Mouse (Mus musculus): Measurements from ENCODE around the gene Zbtb4.

Gene Zbtb4

DNA sequence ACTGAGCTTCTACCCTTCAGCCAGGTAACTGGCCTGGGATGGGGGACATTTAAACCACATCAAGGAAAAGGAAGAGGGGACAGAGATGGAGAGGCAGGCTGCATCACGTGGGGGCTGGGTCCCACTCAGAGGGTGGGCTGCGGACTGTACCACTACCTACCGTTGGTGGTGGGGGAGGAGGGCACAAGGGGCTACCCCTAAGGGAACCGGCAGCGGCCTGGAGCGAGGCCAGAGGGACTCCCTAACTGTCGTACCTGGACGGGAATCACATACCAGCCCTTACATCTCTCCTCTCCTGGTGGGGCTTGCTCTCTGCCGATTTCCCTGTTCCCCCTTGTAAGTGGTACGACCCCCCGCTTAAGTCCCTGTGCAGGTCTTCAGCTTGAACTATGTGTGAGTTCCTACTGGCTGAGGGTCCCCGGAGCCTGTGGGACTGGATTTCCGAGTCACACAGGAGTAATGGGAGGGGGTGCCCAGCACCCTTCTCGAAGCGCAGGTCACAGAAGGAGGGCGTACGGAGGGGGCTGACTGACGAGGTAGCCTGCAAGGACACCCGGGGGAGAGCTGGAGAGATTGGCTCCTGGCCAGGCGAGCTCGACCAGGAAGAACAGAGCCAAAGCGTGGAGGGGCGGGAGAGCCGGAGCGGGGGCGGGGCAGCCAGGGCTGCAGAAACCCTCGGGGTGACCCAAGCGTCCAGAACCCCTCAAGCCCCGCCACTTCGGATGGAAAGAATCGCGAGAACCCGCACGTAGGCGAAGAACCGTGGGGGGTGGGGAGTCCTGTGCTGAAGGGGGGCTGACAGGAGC is 34.9 kb downstream of the Zbtb4 start:
- DNase-seq (ENCODE audit: inconsistent ontology term): peak; percentile 49

DNA sequence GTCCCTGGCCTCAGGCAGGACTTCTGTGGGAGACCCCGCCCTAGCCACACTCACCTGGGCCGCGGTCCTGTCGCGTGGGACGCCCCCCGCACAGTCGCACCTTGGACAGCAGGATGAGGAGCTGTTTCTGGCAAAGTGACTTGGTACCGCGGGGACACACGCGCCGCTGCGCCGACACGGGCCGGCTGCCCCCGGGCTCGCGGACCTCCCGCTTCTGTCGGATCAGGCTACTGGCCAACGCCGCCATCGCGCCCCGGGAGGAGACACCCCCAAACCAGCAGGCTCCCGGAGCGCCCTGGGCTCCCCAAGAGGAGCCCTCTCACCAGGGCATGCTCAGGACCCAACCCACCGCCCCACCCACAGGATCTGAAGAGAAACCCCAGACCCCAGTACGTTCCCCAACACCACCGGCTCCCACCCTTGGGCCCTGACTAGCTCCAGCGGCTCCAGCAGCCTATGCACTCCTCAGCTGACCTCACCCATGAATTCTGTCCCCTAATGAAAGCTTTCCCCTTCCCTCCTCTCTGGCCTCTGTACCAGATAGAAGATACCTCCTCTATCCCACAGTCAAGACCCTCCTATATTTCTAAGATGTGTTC is 35.8 kb downstream of the Zbtb4 start, which contains the start of gene Fgf11:
Gene Fgf11, minus strand, starts transcription at position 479 of the 599 bp plus-strand sequence.
- DNase-seq (ENCODE audit: inconsistent ontology term): no peak

DNA sequence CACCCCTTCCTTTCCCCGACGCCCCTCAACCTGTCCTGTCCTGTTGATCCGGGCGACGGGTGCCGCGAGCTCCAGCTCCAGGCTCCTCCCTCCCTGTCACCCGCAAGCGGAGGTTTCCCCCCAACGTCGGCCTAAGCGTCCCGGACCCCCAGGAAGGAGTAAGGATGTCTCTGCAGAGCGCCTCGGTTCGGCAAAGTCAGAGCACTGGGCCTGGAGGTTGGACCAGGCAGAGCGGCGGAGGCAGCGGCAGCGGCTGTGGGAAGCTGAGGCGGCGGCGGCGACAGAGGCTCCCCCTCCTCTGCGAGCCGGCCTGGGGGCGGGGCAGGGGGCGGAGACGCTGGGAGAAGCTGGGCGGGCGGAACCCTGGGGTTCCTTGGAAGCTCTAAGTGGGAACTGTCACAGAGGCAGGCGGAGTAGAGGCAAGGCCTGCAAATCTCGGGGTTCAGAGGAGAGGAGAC is 37.0 kb downstream of the Zbtb4 start:
- DNase-seq (ENCODE audit: inconsistent ontology term): peak; percentile 93

DNA sequence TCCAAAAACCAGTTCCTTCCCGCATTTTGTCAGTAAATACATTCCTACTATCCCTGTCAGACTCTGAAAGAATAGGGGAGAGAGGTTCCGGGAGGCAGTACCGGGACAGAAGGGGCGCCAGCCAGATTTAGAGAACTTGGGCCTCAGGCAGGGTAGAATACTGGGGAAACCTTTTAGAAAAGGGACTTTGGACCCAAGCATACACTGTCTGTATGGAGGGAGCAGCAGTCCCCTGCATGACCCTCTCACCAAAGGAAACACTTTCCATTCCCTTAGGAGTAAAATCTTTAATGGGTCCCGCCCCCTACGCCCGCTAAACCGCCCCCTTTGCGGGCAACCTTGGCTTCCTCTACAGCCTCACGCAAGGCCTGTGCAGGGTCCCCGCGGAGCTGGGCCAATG is 37.6 kb downstream of the Zbtb4 start:
- peak; percentile 38 for DNase-seq (ENCODE audit: inconsistent ontology term)

DNA sequence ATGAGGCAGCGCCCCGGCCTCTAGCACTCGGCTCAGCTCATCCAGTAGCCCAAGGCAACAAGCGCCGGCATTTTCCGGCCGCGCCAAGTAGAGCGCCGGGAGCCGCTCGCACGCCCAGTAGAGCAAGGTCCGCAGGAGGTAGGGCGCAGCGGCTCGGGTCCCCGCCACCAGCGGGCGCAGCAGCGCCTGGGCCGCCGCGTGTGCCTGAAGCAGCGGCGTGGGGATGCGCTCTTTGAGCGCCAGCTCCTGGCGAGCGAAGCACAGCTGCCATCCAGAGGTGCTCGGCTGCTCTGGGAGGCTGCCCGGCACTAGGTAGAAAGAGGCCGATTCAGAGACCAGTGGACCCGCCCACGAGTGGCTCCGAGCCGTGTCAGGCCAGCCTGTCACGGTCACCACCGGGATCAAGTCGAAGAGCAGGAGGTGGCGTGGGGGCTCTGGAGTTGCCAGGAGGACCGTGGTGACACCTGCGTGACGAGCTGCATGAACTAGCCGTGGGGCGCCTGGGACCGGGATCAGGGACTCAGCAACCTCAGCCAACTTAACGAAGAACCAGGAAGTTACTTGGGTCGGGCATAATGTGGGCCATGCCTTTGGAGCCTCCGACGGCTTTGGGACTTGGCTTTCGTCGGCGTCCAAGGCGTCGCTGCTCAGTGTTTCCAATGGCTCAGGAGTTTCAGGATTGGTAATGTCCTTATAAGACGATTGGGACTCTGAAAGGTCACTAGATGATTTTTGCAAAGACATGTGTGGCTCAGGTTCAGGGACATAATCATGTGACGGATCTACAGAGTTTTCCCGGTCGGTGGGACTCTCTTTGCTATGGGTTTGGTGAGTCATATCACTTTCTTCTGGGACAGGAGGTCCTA is 38.3 kb downstream of the Zbtb4 start:
- peak; percentile 78 for DNase-seq (ENCODE audit: inconsistent ontology term)

DNA sequence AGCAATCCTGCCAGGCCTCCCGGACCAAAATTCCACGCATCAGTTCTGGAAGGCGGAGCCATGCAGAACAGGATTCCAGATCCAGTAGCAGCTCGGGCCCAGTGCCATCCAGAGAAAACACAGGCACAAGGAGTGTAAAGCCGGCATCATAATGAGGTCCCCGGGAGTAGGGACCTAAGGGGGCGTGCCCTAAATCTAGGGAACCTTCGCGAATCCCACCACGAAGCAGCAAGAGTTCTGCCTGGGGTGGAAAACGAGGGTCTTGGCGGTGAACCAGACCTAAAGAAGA is 38.9 kb downstream of the Zbtb4 start:
- no peak for DNase-seq (ENCODE audit: inconsistent ontology term)

DNA sequence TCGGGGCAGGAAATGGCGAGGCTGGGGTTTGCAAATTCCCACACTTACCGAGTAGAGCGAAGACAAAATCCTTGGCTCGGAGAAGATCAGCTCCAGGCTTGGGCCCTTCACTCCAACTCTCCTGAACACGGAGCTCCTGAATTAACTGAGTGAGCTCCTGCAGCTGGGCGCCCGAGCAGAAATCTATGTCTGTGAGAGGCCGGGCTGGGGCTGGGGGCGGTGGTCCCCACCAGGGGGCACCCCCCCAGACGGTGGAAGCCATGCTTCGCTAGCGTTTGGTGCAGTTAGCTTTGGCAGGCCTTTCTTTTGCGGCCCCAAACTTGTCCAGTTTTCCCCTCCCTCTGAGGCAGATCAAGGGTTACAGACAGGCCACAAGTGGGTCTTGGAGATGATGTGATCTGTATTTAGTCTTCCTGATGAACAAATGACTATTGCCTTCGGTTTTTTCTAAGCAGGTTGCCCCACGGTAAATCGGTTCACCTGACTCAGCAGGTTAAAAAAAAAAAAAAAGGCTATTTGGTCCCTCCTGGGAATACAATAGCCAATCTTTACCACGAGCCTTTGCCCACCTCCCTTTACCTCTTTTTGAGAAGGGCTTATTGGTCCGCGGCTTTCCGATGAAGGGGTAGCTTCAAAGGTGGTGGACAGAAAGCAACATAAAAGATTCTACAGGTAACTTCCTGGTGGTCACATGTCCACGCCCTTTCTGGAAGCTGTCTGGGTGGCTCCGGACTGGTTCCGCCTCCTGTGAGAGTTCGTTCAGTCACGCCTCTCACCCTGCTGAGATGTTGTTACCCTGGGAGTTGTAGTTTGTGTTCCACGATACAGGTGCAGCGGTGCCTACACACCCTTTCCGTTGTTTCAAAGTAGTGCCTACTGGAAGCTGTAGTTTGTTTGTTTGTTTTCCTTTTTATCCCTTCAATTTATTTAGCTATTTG is 39.5 kb downstream of the Zbtb4 start, which contains the start of gene Tmem102:
Gene Tmem102, minus strand, starts transcription at position 653 of the 938 bp plus-strand sequence.
- DNase-seq (ENCODE audit: inconsistent ontology term): no peak

DNA sequence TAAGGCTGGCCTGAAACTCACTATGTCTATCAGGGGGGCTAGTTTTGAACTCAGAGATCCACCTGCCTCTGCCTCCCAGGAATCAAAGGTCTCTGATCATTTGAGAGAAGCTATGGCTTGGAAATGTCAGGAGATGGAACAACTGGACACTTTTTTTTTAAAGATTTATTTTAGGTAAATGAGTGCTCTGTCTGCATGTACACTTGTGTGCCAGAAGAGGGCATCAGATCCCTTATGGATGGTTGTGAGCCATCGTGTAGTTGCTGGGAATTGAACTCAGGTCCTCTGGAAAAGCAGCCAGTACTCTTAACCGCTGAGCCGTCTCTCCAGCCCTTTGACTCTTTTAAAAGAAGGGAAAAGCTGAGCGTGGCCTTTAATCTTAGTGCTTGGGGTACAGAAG is 40.7 kb downstream of the Zbtb4 start:
- no peak for DNase-seq (ENCODE audit: inconsistent ontology term)

DNA sequence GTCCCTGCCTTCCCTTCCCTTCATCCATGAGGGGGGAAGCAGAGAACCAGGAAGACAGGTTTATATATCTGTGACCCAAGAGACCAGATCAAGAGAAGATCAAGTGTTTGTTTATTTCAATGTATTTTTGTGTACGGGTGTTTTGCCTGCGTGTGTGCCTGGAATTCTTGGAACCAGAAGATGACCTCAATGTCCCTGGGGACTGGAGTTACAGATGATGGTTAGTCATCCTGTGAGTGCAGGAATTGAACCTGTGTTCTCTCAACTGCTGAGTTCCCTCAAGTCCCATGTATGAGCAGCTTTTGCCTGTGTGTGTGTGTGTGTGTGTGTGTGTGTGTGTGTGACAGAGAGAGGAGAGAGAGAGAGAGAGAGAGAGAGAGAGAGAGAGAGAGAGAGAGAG is 41.9 kb downstream of the Zbtb4 start:
- DNase-seq (ENCODE audit: inconsistent ontology term): no peak

DNA sequence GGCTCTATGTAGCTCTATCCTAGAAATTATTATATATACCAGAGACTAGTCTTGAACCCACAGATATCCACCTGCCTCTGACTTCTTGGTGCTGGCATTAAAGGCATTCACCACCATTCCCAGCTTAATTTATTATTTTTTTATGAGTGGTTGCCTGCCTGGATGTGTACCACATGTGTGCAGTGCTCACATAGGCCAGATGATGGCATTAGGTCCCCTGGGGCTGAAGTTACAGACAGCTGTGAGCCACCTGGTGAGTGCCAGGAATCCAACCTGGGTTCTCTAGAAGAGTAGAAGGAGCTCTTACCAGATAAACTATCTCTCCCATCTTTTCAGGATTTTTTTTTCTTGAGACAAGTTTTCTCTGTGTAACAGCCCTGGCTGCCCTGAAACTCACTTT is 44.6 kb downstream of the Zbtb4 start:
- no peak for DNase-seq (ENCODE audit: inconsistent ontology term)

DNA sequence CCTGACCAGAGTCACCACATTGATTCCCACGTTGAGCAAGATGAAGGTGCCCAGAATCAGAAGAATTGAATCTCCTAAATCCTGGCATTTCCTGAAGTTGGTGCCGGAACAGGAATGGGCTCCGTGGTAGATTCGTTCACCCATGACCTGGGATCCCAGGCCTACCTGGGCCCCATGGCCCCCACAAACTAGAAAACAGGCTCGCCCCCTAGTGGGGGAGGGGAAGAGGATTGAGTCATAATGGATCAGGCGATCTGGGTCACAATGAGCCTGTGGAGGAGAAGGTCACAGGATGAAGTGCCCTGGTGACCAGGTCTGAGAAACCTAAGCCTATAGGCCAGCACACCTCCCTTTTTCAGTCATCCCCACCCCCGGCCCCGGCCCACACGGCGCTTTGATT is 49.4 kb downstream of the Zbtb4 start, which contains the start of gene Gm39566:
Gene Gm39566, minus strand, starts transcription at position 144 of the 400 bp plus-strand sequence.
- DNase-seq (ENCODE audit: inconsistent ontology term): no peak

DNA sequence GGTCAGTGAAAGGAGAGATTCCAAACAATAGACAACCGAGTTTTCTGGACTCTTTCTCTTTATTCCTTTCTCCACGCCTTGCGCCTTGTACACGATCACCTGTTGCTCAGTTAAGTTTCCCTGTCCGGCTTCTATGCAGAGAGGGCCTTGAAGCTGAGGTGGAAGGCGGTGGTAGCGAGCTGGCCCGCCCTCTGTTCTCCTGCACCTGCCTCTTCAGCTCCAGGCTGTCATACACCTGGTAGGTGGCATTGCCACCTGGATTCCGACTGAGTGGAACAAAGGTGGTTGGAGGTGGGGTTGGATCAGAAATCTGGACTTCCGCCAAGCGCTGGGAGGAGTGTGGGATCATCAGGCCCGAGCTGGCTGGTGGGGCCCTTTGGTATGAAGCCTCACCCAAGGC is 50.8 kb downstream of the Zbtb4 start:
- DNase-seq (ENCODE audit: inconsistent ontology term): no peak

DNA sequence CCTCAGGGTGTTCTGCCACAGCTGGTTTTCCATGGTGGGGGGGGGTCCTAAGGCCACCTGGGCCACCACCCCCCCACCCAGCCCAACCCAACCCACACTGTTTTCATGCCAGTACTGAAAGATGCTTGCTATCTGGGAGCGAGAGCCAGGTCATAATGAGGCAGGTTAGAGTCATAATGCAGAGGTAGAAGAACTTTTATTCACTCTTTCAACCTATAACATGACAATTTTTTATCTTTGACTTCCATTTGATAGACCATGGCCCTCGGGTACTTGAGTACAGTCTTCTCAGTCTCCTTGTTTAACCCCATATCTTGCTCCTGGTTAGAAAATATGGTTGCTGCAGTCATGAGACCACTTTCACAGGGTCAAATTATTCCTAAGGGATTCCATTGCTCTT is 52.7 kb downstream of the Zbtb4 start, which contains the start of gene Spem2:
Gene Spem2, minus strand, starts transcription at position 101 of the 400 bp plus-strand sequence.
- DNase-seq (ENCODE audit: inconsistent ontology term): no peak

DNA sequence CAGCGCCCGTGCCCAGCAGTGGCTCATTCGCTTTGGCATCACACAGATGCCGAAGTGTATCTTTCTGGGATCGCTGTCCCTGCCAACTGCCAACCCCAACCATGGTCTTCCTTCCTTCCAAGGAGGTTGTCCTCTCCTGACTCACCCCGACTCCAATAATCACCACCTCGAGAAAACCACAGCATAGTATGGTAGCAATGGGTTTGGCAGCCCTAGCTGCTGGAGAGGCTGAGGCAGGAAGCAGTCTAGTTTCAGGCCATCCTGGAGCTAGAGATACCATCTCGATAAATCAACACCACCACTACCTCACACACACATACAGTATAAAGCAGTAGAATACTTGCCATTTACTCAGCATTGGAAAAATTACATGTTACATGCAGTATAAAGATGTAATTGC is 53.2 kb downstream of the Zbtb4 start:
- DNase-seq (ENCODE audit: inconsistent ontology term): no peak

DNA sequence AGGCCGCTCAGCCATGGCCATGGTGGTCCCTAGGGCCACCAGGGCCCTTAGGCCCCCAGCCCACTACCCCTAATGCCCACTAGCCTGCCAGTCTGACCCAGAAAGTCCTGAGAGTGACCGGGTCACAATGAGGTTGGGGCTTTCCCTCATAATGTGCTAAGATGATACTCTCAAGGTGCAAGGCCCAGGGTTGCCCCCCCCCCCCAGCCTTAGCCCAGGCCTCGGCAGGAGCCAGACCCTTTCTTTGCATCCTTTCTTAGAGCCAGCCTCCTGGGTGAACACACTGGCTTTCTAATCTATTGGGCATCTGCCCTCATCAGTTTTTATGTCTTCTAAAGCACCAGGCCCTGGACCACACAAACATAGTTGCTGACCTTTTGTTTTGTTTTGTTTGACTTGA is 56.4 kb downstream of the Zbtb4 start, which contains the start of gene Spem1:
Gene Spem1, minus strand, starts transcription at position 101 of the 400 bp plus-strand sequence.
- no peak for DNase-seq (ENCODE audit: inconsistent ontology term)

DNA sequence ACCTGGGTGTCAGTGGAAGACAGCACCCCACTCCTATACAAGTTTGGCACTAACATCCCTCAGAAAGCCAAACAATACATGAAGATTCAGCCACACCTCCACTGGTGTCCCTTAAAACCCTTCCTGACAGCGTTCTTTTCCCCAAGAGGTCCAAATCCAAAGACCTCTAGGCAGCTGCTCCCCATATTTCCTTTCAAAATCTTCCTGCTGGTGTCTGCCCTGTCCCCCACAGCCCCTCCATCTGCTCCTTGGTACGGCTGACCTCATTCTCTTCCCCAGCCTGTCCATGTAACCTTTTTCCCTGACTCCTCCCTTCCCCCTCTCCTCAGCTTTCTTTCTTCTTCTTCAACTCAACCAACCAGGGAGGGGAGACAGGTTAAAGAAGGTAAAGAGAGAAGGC is 57.7 kb downstream of the Zbtb4 start:
- no peak for DNase-seq (ENCODE audit: inconsistent ontology term)

DNA sequence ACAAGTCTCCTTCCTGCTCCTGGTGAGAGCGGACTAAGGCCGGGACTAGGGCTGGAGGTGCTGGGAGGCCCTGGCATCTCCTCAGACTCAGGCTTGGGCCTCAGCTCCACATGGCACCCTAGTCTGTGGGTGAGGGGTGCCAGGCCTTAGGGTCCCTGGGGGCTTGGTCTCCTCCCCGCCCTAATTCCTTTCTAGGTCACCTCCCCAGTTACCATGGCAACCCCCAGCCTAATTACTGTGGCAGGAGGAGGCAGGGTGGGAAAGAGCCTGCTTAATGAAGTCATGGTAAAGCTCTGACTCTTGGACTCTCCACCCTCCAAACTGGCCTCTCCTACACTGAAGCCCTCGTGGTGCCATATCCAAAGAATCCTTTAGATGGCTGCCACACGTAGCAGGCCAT is 63.1 kb downstream of the Zbtb4 start:
- DNase-seq (ENCODE audit: inconsistent ontology term): no peak

DNA sequence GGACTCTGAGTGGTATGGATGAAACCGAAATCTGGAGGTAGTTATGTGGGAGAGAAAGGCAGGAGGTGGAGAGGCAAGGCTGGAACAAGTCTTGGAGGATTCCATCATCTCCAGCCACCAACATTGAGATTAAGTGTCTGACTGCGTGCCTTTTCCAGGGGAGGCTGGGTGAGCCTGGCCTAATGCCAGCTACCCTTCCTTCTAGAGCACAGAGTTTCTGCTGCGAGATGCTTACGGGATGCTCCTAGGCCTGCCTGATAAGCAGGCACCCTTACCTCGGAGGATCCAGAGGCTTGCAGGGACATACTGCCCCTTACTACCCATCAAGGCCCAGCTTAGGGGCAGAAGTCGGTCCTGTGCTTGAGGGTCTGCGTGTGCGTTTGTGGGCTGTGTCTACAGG is 67.8 kb downstream of the Zbtb4 start:
- no peak for DNase-seq (ENCODE audit: inconsistent ontology term)
